Mouse (Mus musculus): ENCODE measurements around the gene Tst. TPM values are rescaled to one million over a fixed set of nuclear protein-coding genes. Genes with fewer than 3 reads are reported as not detected.

Gene Tst
- total and polyA plus RNA-seq, 3 experiments, result 0.56 to 2.0 (median 0.67) TPM

GRCm38 (mm10) chr15:78420395-78420794 lies 14.7 kb upstream of the Tst start:
- H3K27ac ChIP-seq (ENCODE audit: insufficient read depth, low read depth), result no peak overlapping the region
- peak overlapping the region; percentile 93 for H3K4me2 ChIP-seq (ENCODE audit: insufficient read depth, low read depth, poor library complexity, severe bottlenecking)
- in situ Hi-C loops (cut with MboI; ENCODE audit: low pct_ligation_motif_present, low pct_unique_long_range_greater_than_20kb, low sequenced_read_pairs) (loop anchor here (10.0 kb wide), 1 partner anchor 56 kb away; no protein-coding TSS in a partner anchor), dilution Hi-C loops (cut with MboI; ENCODE audit: extremely low pct_ligation_motif_present, extremely low pct_unique_long_range_greater_than_20kb, low sequenced_read_pairs) (no loop called here)
- no peaks in the 10 kb centered on the region for H3K9me3 ChIP-seq (replicated peaks; ENCODE audit: low read length)
- TF ChIP-seq CHD2 (IDR thresholded peaks at IDR 0.05; ENCODE audit: low read length), result no peak
- TF ChIP-seq ETS1 (conservative IDR thresholded peaks at IDR 0.05; ENCODE audit: low read depth, low read length), result no peak
- TF ChIP-seq KAT2A (IDR thresholded peaks at IDR 0.05; ENCODE audit: insufficient replicate concordance, low read length), result no peak
- no peak for TF ChIP-seq CHD1 (IDR thresholded peaks at IDR 0.05; ENCODE audit: low read depth, low read length)
- TF ChIP-seq ZKSCAN1 (IDR thresholded peaks at IDR 0.05; ENCODE audit: borderline replicate concordance, low read depth, low read length), result no peak
- TF ChIP-seq POLR2A (IDR thresholded peaks at IDR 0.05; ENCODE audit: low read depth, low read length), result peak; percentile 33; the same call in 1 of the 2 replicates
- no peak for TF ChIP-seq JUND (conservative IDR thresholded peaks at IDR 0.05; ENCODE audit: low read depth, low read length)
- peaks cover 0 to 8% of the 10 kb centered on the region in 2 experiments; a peak in 2 of 4 replicates for H3K4me1 ChIP-seq (ENCODE audit: control insufficient read depth in 1 of 2, insufficient read depth in 2 of 2)
- peak overlapping the region in 1 of 3 experiments; percentile 53 for H3K4me3 ChIP-seq (replicated peaks in 1 of 3; ENCODE audit: low read depth in 2 of 3, low read length in 2 of 3, poor library complexity in 1 of 3)
- H3K79me2 ChIP-seq (replicated peaks; ENCODE audit: control insufficient read depth, extremely low read depth, insufficient read depth, poor library complexity, severe bottlenecking), result no peaks in the 10 kb centered on the region
- DNase-seq (ENCODE audit: extremely low read depth), result no peak
- peak overlapping the region; percentile 59; the same call in 1 of the 2 replicates for H3K9ac ChIP-seq (ENCODE audit: insufficient read depth, low read depth)
- H3K36me3 ChIP-seq (replicated peaks in 1 of 2; ENCODE audit: control insufficient read depth in 1 of 2, insufficient read depth in 1 of 2, low read length in 1 of 2), result no peaks in the 10 kb centered on the region
- H3K27me3 ChIP-seq (replicated peaks), result peaks cover 36% of the 10 kb centered on the region

DNA sequence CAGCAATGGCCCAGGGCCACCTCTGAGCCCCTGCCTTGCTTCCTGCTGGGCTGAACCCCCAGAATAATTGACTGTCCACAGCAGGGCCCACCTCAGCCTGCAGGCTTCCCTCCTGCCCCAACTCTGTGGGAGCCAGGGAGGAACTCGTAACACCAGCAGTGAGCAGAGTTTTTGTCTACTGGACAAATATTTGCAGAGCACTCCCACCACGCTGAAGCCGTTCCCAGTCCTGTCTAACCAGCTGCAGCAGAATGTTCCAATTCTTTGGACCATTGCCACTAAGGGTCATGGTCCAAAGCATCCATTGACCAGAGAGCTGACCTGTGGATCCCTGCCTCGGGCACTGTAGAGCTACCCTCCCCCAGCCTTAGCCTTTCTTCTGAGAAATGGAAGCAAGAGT lies 11.2 kb upstream of the Tst start:
- Histone ChIP-seq H3K9me3 (replicated peaks; ENCODE audit: low read length) (no peaks in the 10 kb centered on the region), H3K36me3 (replicated peaks in 1 of 2; ENCODE audit: control insufficient read depth in 1 of 2, insufficient read depth in 1 of 2, low read length in 1 of 2) (peaks cover 13 to 16% of the 10 kb centered on the region in 2 experiments), H3K27me3 (replicated peaks) (peaks cover 13% of the 10 kb centered on the region), H3K4me1 (ENCODE audit: control insufficient read depth in 1 of 2, insufficient read depth in 2 of 2) (peaks cover 0 to 7% of the 10 kb centered on the region in 2 experiments; a peak in 2 of 4 replicates), H3K27ac (ENCODE audit: insufficient read depth, low read depth) (no peak overlapping the region), H3K9ac (ENCODE audit: insufficient read depth, low read depth) (no peak overlapping the region), H3K79me2 (replicated peaks; ENCODE audit: control insufficient read depth, extremely low read depth, insufficient read depth, poor library complexity, severe bottlenecking) (no peaks in the 10 kb centered on the region), H3K4me2 (ENCODE audit: insufficient read depth, low read depth, poor library complexity, severe bottlenecking) (no peak overlapping the region), H3K4me3 (replicated peaks in 1 of 3; ENCODE audit: low read depth in 2 of 3, low read length in 2 of 3, poor library complexity in 1 of 3) (no peak overlapping the region)
- dilution Hi-C loops (cut with MboI; ENCODE audit: extremely low pct_ligation_motif_present, extremely low pct_unique_long_range_greater_than_20kb, low sequenced_read_pairs), result no loop called here
- TF ChIP-seq NELFE (IDR thresholded peaks at IDR 0.05; ENCODE audit: low read depth, low read length), result no peak
- TF ChIP-seq CHD1 (IDR thresholded peaks at IDR 0.05; ENCODE audit: low read depth, low read length), result no peak
- TF ChIP-seq MAFK (IDR thresholded peaks at IDR 0.05; ENCODE audit: insufficient replicate concordance, low read length), result no peak
- TF ChIP-seq MXI1 (IDR thresholded peaks at IDR 0.05; ENCODE audit: low read depth, low read length), result no peak
- no peak for TF ChIP-seq ZC3H11A (IDR thresholded peaks at IDR 0.05; ENCODE audit: low read depth, low read length)
- TF ChIP-seq HCFC1 (IDR thresholded peaks at IDR 0.05; ENCODE audit: low read depth, low read length), result no peak
- no peak for TF ChIP-seq POLR2A (IDR thresholded peaks at IDR 0.05; ENCODE audit: low read depth, low read length)
- in situ Hi-C loops (cut with MboI; ENCODE audit: low pct_ligation_motif_present, low pct_unique_long_range_greater_than_20kb, low sequenced_read_pairs), result no loop called here
- no peak for DNase-seq (ENCODE audit: extremely low read depth)

GRCm38 (mm10) chr15:78414157-78414556 lies 8.4 kb upstream of the Tst start:
- peaks cover 24 to 35% of the 10 kb centered on the region in 2 experiments for H3K36me3 ChIP-seq (replicated peaks in 1 of 2; ENCODE audit: control insufficient read depth in 1 of 2, insufficient read depth in 1 of 2, low read length in 1 of 2)
- H3K9ac ChIP-seq (ENCODE audit: insufficient read depth, low read depth), result no peak overlapping the region
- no peak overlapping the region for H3K27ac ChIP-seq (ENCODE audit: insufficient read depth, low read depth)
- 0 out of 4 replicates have a peak, but pooled peaks cover 0 to 5% of the 10 kb centered on the region in 2 experiments for H3K4me1 ChIP-seq (ENCODE audit: control insufficient read depth in 1 of 2, insufficient read depth in 2 of 2)
- no peaks in the 10 kb centered on the region for H3K9me3 ChIP-seq (replicated peaks; ENCODE audit: low read length)
- dilution Hi-C loops (cut with MboI; ENCODE audit: extremely low pct_ligation_motif_present, extremely low pct_unique_long_range_greater_than_20kb, low sequenced_read_pairs), result no loop called here
- TF ChIP-seq BHLHE40 (IDR thresholded peaks at IDR 0.05; ENCODE audit: low read depth, low read length) (no peak), TBP (conservative IDR thresholded peaks at IDR 0.05; ENCODE audit: low read depth, low read length) (no peak), ZKSCAN1 (IDR thresholded peaks at IDR 0.05; ENCODE audit: borderline replicate concordance, low read depth, low read length) (no peak), GABPA (IDR thresholded peaks at IDR 0.05; ENCODE audit: insufficient replicate concordance, low read depth, low read length) (no peak), ETS1 (conservative IDR thresholded peaks at IDR 0.05; ENCODE audit: low read depth, low read length) (no peak), POLR2A (IDR thresholded peaks at IDR 0.05; ENCODE audit: low read depth, low read length) (no peak), TCF12 (IDR thresholded peaks at IDR 0.05; ENCODE audit: low read depth, low read length) (no peak), MYC (IDR thresholded peaks at IDR 0.05; ENCODE audit: low read depth, low read length) (no peak), MEF2A (IDR thresholded peaks at IDR 0.05; ENCODE audit: borderline replicate concordance, low read depth, low read length) (no peak)
- DNase-seq (ENCODE audit: extremely low read depth), result no peak
- in situ Hi-C loops (cut with MboI; ENCODE audit: low pct_ligation_motif_present, low pct_unique_long_range_greater_than_20kb, low sequenced_read_pairs), result no loop called here
- no peak overlapping the region for H3K4me2 ChIP-seq (ENCODE audit: insufficient read depth, low read depth, poor library complexity, severe bottlenecking)
- no peak overlapping the region for H3K4me3 ChIP-seq (replicated peaks in 1 of 3; ENCODE audit: low read depth in 2 of 3, low read length in 2 of 3, poor library complexity in 1 of 3)
- peaks cover 2% of the 10 kb centered on the region for H3K27me3 ChIP-seq (replicated peaks)
- no peaks in the 10 kb centered on the region for H3K79me2 ChIP-seq (replicated peaks; ENCODE audit: control insufficient read depth, extremely low read depth, insufficient read depth, poor library complexity, severe bottlenecking)
